Comparison of ENCODE assay signal across 8 mouse cellular contexts in genomic region chr11:69799394-69800137, GRCm38 (mm10). TPM values are rescaled to one million over a fixed set of nuclear protein-coding genes. Genes with fewer than 3 reads are reported as not detected.
DNase-seq lines count a peak whose midpoint lies in the region; ATAC-seq and TF ChIP-seq lines count a peak whose summit lies in the region.

No protein-coding gene starts in this region.

- ATAC-seq in embryonic facial prominence, embryonic 13.5 days (ENCODE audit: insufficient number of reproducible peaks, insufficient read depth, low FRiP score, low TSS enrichment, low read depth), result no peak
- ATAC-seq in inflammation-experienced regulatory T-cells, adult 6 months, result no peak

- TF ChIP-seq POLR2A in spleen, adult 2 months (IDR thresholded peaks at IDR 0.05; ENCODE audit: low read depth, low read length), result no peak

- H3K4me1 ChIP-seq in embryonic facial prominence, embryonic 13.5 days, result peaks cover 63% of the 10 kb centered on the region
- H3K4me1 ChIP-seq in limb, embryonic 10.5 days, result peaks cover 68% of the 10 kb centered on the region
- peaks cover 38% of the 10 kb centered on the region for H3K4me1 ChIP-seq in spleen, adult 2 months (ENCODE audit: control insufficient read depth, insufficient read depth, insufficient read length)

- TF ChIP-seq CTCF in spleen, adult 2 months (IDR thresholded peaks at IDR 0.05; ENCODE audit: extremely low read depth, insufficient read depth, insufficient read length, insufficient replicate concordance), result no peak

- H3K9me3 ChIP-seq in embryonic facial prominence, embryonic 13.5 days, result no peaks in the 10 kb centered on the region
- no peaks in the 10 kb centered on the region for H3K9me3 ChIP-seq in limb, embryonic 10.5 days (replicated peaks)

- peak overlapping the region; percentile 98 for H3K4me2 ChIP-seq in embryonic facial prominence, embryonic 13.5 days

- no peaks in the 10 kb centered on the region; the same call in 1 of the 2 replicates for H3K36me3 ChIP-seq in embryonic facial prominence, embryonic 13.5 days
- H3K36me3 ChIP-seq in limb, embryonic 10.5 days, result no peaks in the 10 kb centered on the region
- H3K36me3 ChIP-seq in spleen, adult 2 months (ENCODE audit: control insufficient read depth, insufficient read depth, low read length), result no peaks in the 10 kb centered on the region

- peak; percentile 45 for DNase-seq in lung, postnatal 10 days
- no peak for DNase-seq in lung, postnatal 25 days (ENCODE audit: low spot score)
- no peak for DNase-seq in limb, embryonic 10.5 days (ENCODE audit: low spot score)
- DNase-seq in spleen, adult 2 months (ENCODE audit: low read depth in 1 of 2, low spot score in 2 of 2), result peak; percentile 45 to 62
- DNase-seq in left cerebral cortex, adult 9 months (ENCODE audit: low spot score in 2 of 2), result no peak
- DNase-seq in lung, adult 18-20 months, result no peak

- 21% methylated on average over 12 of the region's 12 CpGs for WGBS in embryonic facial prominence, embryonic 13.5 days
- 24% methylated on average over 12 of the region's 12 CpGs for WGBS in limb, embryonic 10.5 days
- WGBS in spleen, adult 2 months, result 24% methylated on average over 12 of the region's 12 CpGs

- H3K27me3 ChIP-seq in embryonic facial prominence, embryonic 13.5 days, result peaks cover 62% of the 10 kb centered on the region
- peaks cover 100% of the 10 kb centered on the region for H3K27me3 ChIP-seq in limb, embryonic 10.5 days (ENCODE audit: low read depth, poor library complexity, severe bottlenecking)
- peaks cover 28% of the 10 kb centered on the region for H3K27me3 ChIP-seq in spleen, adult 2 months (ENCODE audit: control insufficient read depth, insufficient read depth, low read length)

- H3K4me3 ChIP-seq in embryonic facial prominence, embryonic 13.5 days, result peak overlapping the region; percentile 56
- peak overlapping the region; percentile 62 for H3K4me3 ChIP-seq in limb, embryonic 10.5 days
- peak overlapping the region; percentile 10; the same call in 1 of the 2 replicates for H3K4me3 ChIP-seq in spleen, adult 2 months (ENCODE audit: extremely low read depth, insufficient read depth, insufficient read length)

- 0 out of 2 replicates have a peak overlapping the region, but pooled peaks have one; percentile 8 for H3K9ac ChIP-seq in embryonic facial prominence, embryonic 13.5 days

- H3K27ac ChIP-seq in embryonic facial prominence, embryonic 13.5 days, result peak overlapping the region; percentile 40
- H3K27ac ChIP-seq in limb, embryonic 10.5 days, result no peak overlapping the region; the same call in 1 of the 2 replicates
- H3K27ac ChIP-seq in spleen, adult 2 months (ENCODE audit: insufficient read depth, low read length), result no peak overlapping the region

RNA-seq across cellular contexts. Expression of gene Fgf11, which starts 2.1 kb away (rescaled TPM):
- polyA plus RNA-seq in embryonic facial prominence, embryonic 13.5 days (2015; fragmentation: Nextera tagmentation; extraction: Ambion mirVana), result 3.6 TPM in 2 replicates
- polyA plus RNA-seq in limb, embryonic 10.5 days (2016; fragmentation: Nextera tagmentation; extraction: Ambion mirVana), result 0.40 and 0.55 TPM in 2 replicates
- polyA plus RNA-seq in spleen, adult 2 months (2012; rRNA removed), result 1.1 and 1.2 TPM in 2 replicates
- polyA plus RNA-seq in inflammation-experienced regulatory T-cells, adult 6 months (2017; shearing (Covaris generic)), result not detected

RNA-seq across cellular contexts. Expression of gene Chrnb1, which starts 3.8 kb away (rescaled TPM):
- 5.4 and 5.7 TPM in 2 replicates for polyA plus RNA-seq in embryonic facial prominence, embryonic 13.5 days (2015; fragmentation: Nextera tagmentation; extraction: Ambion mirVana)
- polyA plus RNA-seq in limb, embryonic 10.5 days (2016; fragmentation: Nextera tagmentation; extraction: Ambion mirVana), result 0.87 and 2.5 TPM in 2 replicates
- polyA plus RNA-seq in spleen, adult 2 months (2012; rRNA removed), result 7.1 and 8.4 TPM in 2 replicates
- 1 to 10 TPM; 1.7 to 2.5 (median 1.8) TPM for polyA plus RNA-seq in inflammation-experienced regulatory T-cells, adult 6 months (2017; shearing (Covaris generic))

RNA-seq across cellular contexts. Expression of gene Tmem102, which starts 5.9 kb away (rescaled TPM):
- polyA plus RNA-seq in embryonic facial prominence, embryonic 13.5 days (2015; fragmentation: Nextera tagmentation; extraction: Ambion mirVana), result 4.0 and 4.7 TPM in 2 replicates
- 1.4 and 1.5 TPM in 2 replicates for polyA plus RNA-seq in limb, embryonic 10.5 days (2016; fragmentation: Nextera tagmentation; extraction: Ambion mirVana)
- 0.23 and 0.31 TPM in 2 replicates for polyA plus RNA-seq in spleen, adult 2 months (2012; rRNA removed)
- polyA plus RNA-seq in inflammation-experienced regulatory T-cells, adult 6 months (2017; shearing (Covaris generic)), result not detected

RNA-seq across cellular contexts. Expression of gene Gm39566, which starts 15.5 kb away (rescaled TPM):
- polyA plus RNA-seq in embryonic facial prominence, embryonic 13.5 days (2015; fragmentation: Nextera tagmentation; extraction: Ambion mirVana), result not detected in 2 replicates
- not detected in 2 replicates for polyA plus RNA-seq in limb, embryonic 10.5 days (2016; fragmentation: Nextera tagmentation; extraction: Ambion mirVana)
- polyA plus RNA-seq in spleen, adult 2 months (2012; rRNA removed), result not detected in 2 replicates
- polyA plus RNA-seq in inflammation-experienced regulatory T-cells, adult 6 months (2017; shearing (Covaris generic)), result not detected

RNA-seq across cellular contexts. Expression of gene Spem2, which starts 18.7 kb away (rescaled TPM):
- polyA plus RNA-seq in embryonic facial prominence, embryonic 13.5 days (2015; fragmentation: Nextera tagmentation; extraction: Ambion mirVana), result not detected in 2 replicates
- polyA plus RNA-seq in limb, embryonic 10.5 days (2016; fragmentation: Nextera tagmentation; extraction: Ambion mirVana), result not detected in 2 replicates
- not detected in 2 replicates for polyA plus RNA-seq in spleen, adult 2 months (2012; rRNA removed)
- not detected for polyA plus RNA-seq in inflammation-experienced regulatory T-cells, adult 6 months (2017; shearing (Covaris generic))

Comparison
In these comparisons a context has a peak if more than half of its experiments do, and no peak if none do; other contexts are left out.
1. DNase-seq: peak in lung, postnatal 10 days (single experiment) and spleen, adult 2 months (2 of 2); none in lung, postnatal 25 days (single experiment), limb, embryonic 10.5 days (single experiment), left cerebral cortex, adult 9 months (0 of 2) and lung, adult 18-20 months (0 of 2).
2. H3K4me3 ChIP-seq: peak in every context shown above with its lines; median percentile 62 in limb, embryonic 10.5 days; 56 in embryonic facial prominence, embryonic 13.5 days; 10 in spleen, adult 2 months.